Mouse (Mus musculus): ENCODE data around the gene Arhgef28. TPM values are rescaled to one million over a fixed set of nuclear protein-coding genes. Genes with fewer than 3 reads are reported as not detected.

Arhgef28 gene
- polyA plus RNA-seq, 1 experiment: 27.2 TPM

GRCm38 (mm10) chr13:97867322-97867962 lies 338.8 kb downstream of the Arhgef28 start:
- DNase-seq (ENCODE audit: extremely low spot score in 1 of 2, low spot score in 1 of 2): no peak

GRCm38 (mm10) chr13:97859071-97859470 lies 347.2 kb downstream of the Arhgef28 start:
- no peak for DNase-seq (ENCODE audit: extremely low spot score in 1 of 2, low spot score in 1 of 2)

- DNase-seq (ENCODE audit: extremely low spot score in 1 of 2, low spot score in 1 of 2): no peak
These were observed 348.4 kb downstream of the Arhgef28 start for GRCm38 (mm10) chr13:97857860-97858259.

- no peak for DNase-seq (ENCODE audit: extremely low spot score in 1 of 2, low spot score in 1 of 2)
These were observed 352.8 kb downstream of the Arhgef28 start for GRCm38 (mm10) chr13:97853356-97853968.

Other genes starting within 250 kb of the Arhgef28 start
- gene Utp15, start 56.6 kb upstream of the Arhgef28 start, polyA plus RNA-seq (2012; rRNA removed): 21.1 and 22.4 TPM in 2 replicates
- gene Ankra2, start 56.6 kb upstream of the Arhgef28 start, polyA plus RNA-seq (2012; rRNA removed): 55.8 and 61.4 TPM in 2 replicates
- gene Gm21976, start 73.4 kb upstream of the Arhgef28 start, polyA plus RNA-seq (2012; rRNA removed): not detected in 2 replicates
- 302 and 345 TPM in 2 replicates for gene Btf3, start 110.6 kb upstream of the Arhgef28 start, polyA plus RNA-seq (2012; rRNA removed)
- gene Foxd1, start 147.8 kb upstream of the Arhgef28 start, polyA plus RNA-seq (2012; rRNA removed): 0.84 and 1.2 TPM in 2 replicates